Mouse (Mus musculus): ENCODE data around the gene Slc27a5.

Gene Slc27a5

GRCm38 (mm10) chr7:12986906-12987305, 11.1 kb downstream of the Slc27a5 start:
- DNase-seq (ENCODE audit: low read depth, low spot score), result peak; percentile 73

- DNase-seq (ENCODE audit: low read depth, low spot score), result no peak
Measured at GRCm38 (mm10) chr7:12985724-12986123, 12.3 kb downstream of the Slc27a5 start.

- peak; percentile 75 for DNase-seq (ENCODE audit: low read depth, low spot score)
Measured at GRCm38 (mm10) chr7:12980291-12980690, 17.7 kb downstream of the Slc27a5 start.

GRCm38 (mm10) chr7:12979776-12980175, 18.2 kb downstream of the Slc27a5 start:
- peak; percentile 75 for DNase-seq (ENCODE audit: low read depth, low spot score)

GRCm38 (mm10) chr7:12978931-12979722, 18.9 kb downstream of the Slc27a5 start:
- DNase-seq (ENCODE audit: low read depth, low spot score), result no peak

- peak; percentile 99 for DNase-seq (ENCODE audit: low read depth, low spot score)
Measured at GRCm38 (mm10) chr7:12977682-12978389, 20.2 kb downstream of the Slc27a5 start, which contains the start of gene Zfp446. Zfp446 (plus strand) TSS chr7:12977848.

GRCm38 (mm10) chr7:12970906-12971305, 27.1 kb downstream of the Slc27a5 start:
- peak; percentile 67 for DNase-seq (ENCODE audit: low read depth, low spot score)

GRCm38 (mm10) chr7:12966104-12966845, 31.7 kb downstream of the Slc27a5 start:
- peak; percentile 69 for DNase-seq (ENCODE audit: low read depth, low spot score)

GRCm38 (mm10) chr7:12965678-12966091, 32.3 kb downstream of the Slc27a5 start, which contains the start of gene Zfp324:
Zfp324 (plus strand) TSS chr7:12965838.
- peak; percentile 96 for DNase-seq (ENCODE audit: low read depth, low spot score)

- peak; percentile 85 for DNase-seq (ENCODE audit: low read depth, low spot score)
Measured at GRCm38 (mm10) chr7:12961511-12962141, 36.4 kb downstream of the Slc27a5 start.

- DNase-seq (ENCODE audit: low read depth, low spot score), result peak; percentile 79
Measured at GRCm38 (mm10) chr7:12959718-12960117, 38.3 kb downstream of the Slc27a5 start.

GRCm38 (mm10) chr7:12958948-12959347, 39.0 kb downstream of the Slc27a5 start:
- no peak for DNase-seq (ENCODE audit: low read depth, low spot score)

GRCm38 (mm10) chr7:12957511-12957910, 40.5 kb downstream of the Slc27a5 start:
- no peak for DNase-seq (ENCODE audit: low read depth, low spot score)

GRCm38 (mm10) chr7:12954896-12955295, 43.1 kb downstream of the Slc27a5 start:
- no peak for DNase-seq (ENCODE audit: low read depth, low spot score)

GRCm38 (mm10) chr7:12949872-12950229, 48.1 kb downstream of the Slc27a5 start:
- DNase-seq (ENCODE audit: low read depth, low spot score), result no peak

GRCm38 (mm10) chr7:12949032-12949871, 48.7 kb downstream of the Slc27a5 start:
- DNase-seq (ENCODE audit: low read depth, low spot score), result peak; percentile 100

- peak; percentile 78 for DNase-seq (ENCODE audit: low read depth, low spot score)
Measured at GRCm38 (mm10) chr7:12943488-12943887, 54.5 kb downstream of the Slc27a5 start.

- DNase-seq (ENCODE audit: low read depth, low spot score), result no peak
Measured at GRCm38 (mm10) chr7:12940599-12940998, 57.4 kb downstream of the Slc27a5 start.

Data from R1 (cell line).